Mouse (Mus musculus): ENCODE data around the gene Gm10273.

DNA sequence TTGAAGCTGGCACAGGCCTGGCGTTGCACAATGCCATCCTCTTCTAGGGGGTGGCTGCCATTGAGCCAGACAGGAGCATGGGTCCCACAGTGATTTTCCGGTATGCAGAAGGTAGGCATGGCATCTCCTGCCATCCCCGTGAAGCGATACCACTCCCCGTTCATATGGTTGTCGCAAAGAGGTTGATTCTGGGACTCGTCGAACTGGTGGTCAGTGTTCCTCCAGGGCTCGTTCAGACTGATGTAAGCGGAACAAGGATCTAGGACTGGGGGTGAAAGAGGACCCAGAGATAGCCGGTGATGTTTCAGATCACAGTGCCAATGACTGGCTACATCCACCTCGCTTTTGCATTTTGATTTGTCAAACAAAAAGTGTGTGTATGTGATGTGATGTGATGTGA, 43.2 kb downstream of the Gm10273 start:
- no peak for TF ChIP-seq CTCF (IDR thresholded peaks at IDR 0.05; ENCODE audit: control insufficient read depth, insufficient read depth, low read length)
- TF ChIP-seq POLR2A (IDR thresholded peaks at IDR 0.05; ENCODE audit: borderline replicate concordance, control insufficient read depth, low read depth, low read length), result no peak
